8 mouse cellular contexts compared by ENCODE assay signal in genomic region chr6:30460750-30461446, GRCm38 (mm10). TPM values are rescaled to one million over a fixed set of nuclear protein-coding genes. Genes with fewer than 3 reads are reported as not detected.
DNase-seq lines count a peak whose midpoint lies in the region; ATAC-seq and TF ChIP-seq lines count a peak whose summit lies in the region.

No protein-coding gene starts in this region.

- H3K9ac ChIP-seq in intestine, postnatal 0 days (ENCODE audit: low read depth, low read length): no peak overlapping the region
- H3K9ac ChIP-seq in stomach, embryonic 15.5 days: no peak overlapping the region

- H3K4me2 ChIP-seq in intestine, postnatal 0 days (replicated peaks; ENCODE audit: low read depth): peak overlapping the region; percentile 37; the same call in 1 of the 2 replicates
- H3K4me2 ChIP-seq in stomach, embryonic 15.5 days: peak overlapping the region; percentile 86

- H3K4me1 ChIP-seq in intestine, postnatal 0 days (replicated peaks; ENCODE audit: control insufficient read depth, insufficient read depth, low read length): peaks cover 6% of the 10 kb centered on the region; the same call in 1 of the 2 replicates
- H3K4me1 ChIP-seq in midbrain, embryonic 10.5 days: peaks cover 51% of the 10 kb centered on the region
- peaks cover 29% of the 10 kb centered on the region for H3K4me1 ChIP-seq in stomach, embryonic 15.5 days

- peak; percentile 48 for ATAC-seq in intestine, postnatal 0 days
- peak; percentile 80 for ATAC-seq in stomach, embryonic 15.5 days (ENCODE audit: insufficient read depth, low FRiP score, low read depth)

- H3K27ac ChIP-seq in intestine, postnatal 0 days (ENCODE audit: low read depth, low read length): no peak overlapping the region
- H3K27ac ChIP-seq in midbrain, embryonic 10.5 days (replicated peaks): peak overlapping the region; percentile 98
- peak overlapping the region; percentile 83 for H3K27ac ChIP-seq in stomach, embryonic 15.5 days

- intact Hi-C loops in left cerebral cortex, postnatal 10 days (cut with DNase I): loop anchor here (2.0 to 5.0 kb wide), 2 partner anchors 58 to 86 kb away; no protein-coding TSS in a partner anchor

- 22% methylated on average over 19 of the region's 19 CpGs for WGBS in intestine, postnatal 0 days
- 10% methylated on average over 19 of the region's 19 CpGs for WGBS in midbrain, embryonic 10.5 days
- WGBS in stomach, embryonic 15.5 days: 18% methylated on average over 18 of the region's 19 CpGs

- TF ChIP-seq CTCF in intestine, postnatal 0 days (IDR thresholded peaks at IDR 0.05; ENCODE audit: low read depth): no peak

- H3K9me3 ChIP-seq in intestine, postnatal 0 days (ENCODE audit: control insufficient read depth): no peaks in the 10 kb centered on the region
- peaks cover 4% of the 10 kb centered on the region; the same call in 1 of the 2 replicates for H3K9me3 ChIP-seq in midbrain, embryonic 10.5 days (replicated peaks)
- H3K9me3 ChIP-seq in stomach, embryonic 15.5 days: no peaks in the 10 kb centered on the region

- H3K4me3 ChIP-seq in intestine, postnatal 0 days (ENCODE audit: low read depth, low read length): no peak overlapping the region
- peak overlapping the region; percentile 60 for H3K4me3 ChIP-seq in midbrain, embryonic 10.5 days
- H3K4me3 ChIP-seq in stomach, embryonic 15.5 days (replicated peaks): no peak overlapping the region

- DNase-seq in WW6 (ENCODE audit: low read depth, low spot score): peak; percentile 77
- peak; percentile 89 to 91 for DNase-seq in cerebellum, postnatal 25 days
- DNase-seq in frontal cortex, postnatal 36 days (ENCODE audit: low spot score in 2 of 2): peak; percentile 83 to 86
- DNase-seq in left cerebral cortex, postnatal 10 days (ENCODE audit: extremely low spot score in 1 of 2, low spot score in 2 of 2): peak; percentile 90
- peak; percentile 91 for DNase-seq in midbrain, embryonic 10.5 days (ENCODE audit: low spot score)
- DNase-seq in spleen, postnatal 36 days (ENCODE audit: low spot score in 2 of 2): no peak

- 0 out of 2 replicates have a peak, but pooled peaks cover 6% of the 10 kb centered on the region for H3K27me3 ChIP-seq in intestine, postnatal 0 days (replicated peaks; ENCODE audit: control insufficient read depth, insufficient read depth, low read length)
- peaks cover 28% of the 10 kb centered on the region for H3K27me3 ChIP-seq in midbrain, embryonic 10.5 days (ENCODE audit: low read depth, poor library complexity, severe bottlenecking)
- H3K27me3 ChIP-seq in stomach, embryonic 15.5 days (replicated peaks): no peaks in the 10 kb centered on the region; the same call in 1 of the 2 replicates

- no peaks in the 10 kb centered on the region for H3K36me3 ChIP-seq in intestine, postnatal 0 days (ENCODE audit: control insufficient read depth, insufficient read depth)
- H3K36me3 ChIP-seq in midbrain, embryonic 10.5 days: peaks cover 6% of the 10 kb centered on the region
- no peaks in the 10 kb centered on the region for H3K36me3 ChIP-seq in stomach, embryonic 15.5 days

RNA-seq across cellular contexts. Expression of gene Tmem209, which starts 48.7 kb away (rescaled TPM):
- polyA plus RNA-seq in intestine, postnatal 0 days (2015; fragmentation: Nextera tagmentation; extraction: Ambion mirVana): 10.2 and 11.2 TPM in 2 replicates
- total RNA-seq in left cerebral cortex, postnatal 10 days (2021): 10 to 100 TPM; 16.3 to 16.6 TPM
- 47.8 and 52.7 TPM in 2 replicates for polyA plus RNA-seq in midbrain, embryonic 10.5 days (2016; fragmentation: Nextera tagmentation; extraction: Ambion mirVana)
- 28.5 and 33.7 TPM in 2 replicates for polyA plus RNA-seq in stomach, embryonic 15.5 days (2015; fragmentation: Nextera tagmentation; extraction: Ambion mirVana)

RNA-seq across cellular contexts. Expression of gene Ssmem1, which starts 48.8 kb away (rescaled TPM):
- not detected in 2 replicates for polyA plus RNA-seq in intestine, postnatal 0 days (2015; fragmentation: Nextera tagmentation; extraction: Ambion mirVana)
- 1 to 10 TPM in 1 of 2 experiments, under 1 TPM in 1; 0.39 to 1.4 TPM for total RNA-seq in left cerebral cortex, postnatal 10 days (2021)
- 0.22 and 0.36 TPM in 2 replicates for polyA plus RNA-seq in midbrain, embryonic 10.5 days (2016; fragmentation: Nextera tagmentation; extraction: Ambion mirVana)
- 0.09 TPM in 1 of 2 replicates, not detected in the other for polyA plus RNA-seq in stomach, embryonic 15.5 days (2015; fragmentation: Nextera tagmentation; extraction: Ambion mirVana)

RNA-seq across cellular contexts. Expression of gene Klhdc10, which starts 59.2 kb away (rescaled TPM):
- polyA plus RNA-seq in intestine, postnatal 0 days (2015; fragmentation: Nextera tagmentation; extraction: Ambion mirVana): 6.1 and 6.2 TPM in 2 replicates
- 100 to 1,000 TPM; 151 to 161 TPM for total RNA-seq in left cerebral cortex, postnatal 10 days (2021)
- polyA plus RNA-seq in midbrain, embryonic 10.5 days (2016; fragmentation: Nextera tagmentation; extraction: Ambion mirVana): 27.7 and 28.0 TPM in 2 replicates
- polyA plus RNA-seq in stomach, embryonic 15.5 days (2015; fragmentation: Nextera tagmentation; extraction: Ambion mirVana): 16.8 and 20.8 TPM in 2 replicates

Comparison
In these comparisons a context has a peak if more than half of its experiments do, and no peak if none do; other contexts are left out.
1. DNase-seq: peak in WW6 (single experiment), cerebellum, postnatal 25 days (2 of 2), frontal cortex, postnatal 36 days (2 of 2), left cerebral cortex, postnatal 10 days (2 of 2) and midbrain, embryonic 10.5 days (single experiment); none in spleen, postnatal 36 days (0 of 2).